Mouse (Mus musculus) forebrain, postnatal 0 days (tissue): ENCODE data around the gene Chrnb2. TPM values are rescaled to one million over a fixed set of nuclear protein-coding genes. Genes with fewer than 3 reads are reported as not detected.

Experiments used
- ATAC-seq: fragments of 200-750 bp; cut with Nextera tagmentation; 2 replicates; pipeline ENCODE4 v1.8.0; 2017; ENCODE audit warnings: mild to moderate bottlenecking, moderate library complexity
- DNase-seq: peaks from one replicate; pipeline ENCODE4 v3.0.0-alpha.2; 2015
- H3K27ac ChIP-seq: fragments of 300-500 bp; sonication (generic); 2 replicates; pipeline ENCODE4 v1.5.1; 2014; ENCODE audit warnings: low read depth, mild to moderate bottlenecking, antibody characterized with exemption, low read length, moderate library complexity, mixed read lengths
- H3K27me3 ChIP-seq: fragments of 300-500 bp; sonication (generic); 2 replicates; pipeline ENCODE4 v1.6.1; 2014; ENCODE audit warnings: mild to moderate bottlenecking, low read length, mixed read lengths; ENCODE audit not compliant: insufficient read depth
- H3K36me3 ChIP-seq: fragments of 300-500 bp; sonication (generic); 2 replicates; pipeline ENCODE4 v1.6.1; 2014; ENCODE audit warnings: mild to moderate bottlenecking, moderate library complexity; ENCODE audit not compliant: insufficient read depth
- H3K4me1 ChIP-seq: fragments of 300-500 bp; sonication (generic); 2 replicates; pipeline ENCODE4 v1.6.1; 2014; ENCODE audit warnings: antibody characterized with exemption; ENCODE audit not compliant: insufficient read depth
- H3K4me2 ChIP-seq: fragments of 300-500 bp; sonication (generic); 2 replicates; pipeline ENCODE4 v1.6.1; 2014; ENCODE audit warnings: low read depth, mild to moderate bottlenecking, moderate library complexity
- H3K4me3 ChIP-seq: fragments of 300-500 bp; sonication (generic); 2 replicates; pipeline ENCODE4 v1.5.1; 2014; ENCODE audit warnings: low read depth, low read length, mixed read lengths
- H3K9ac ChIP-seq: fragments of 300-500 bp; sonication (generic); 2 replicates; pipeline ENCODE4 v1.6.1; 2014; ENCODE audit warnings: mild to moderate bottlenecking
- H3K9me3 ChIP-seq: fragments of 300-500 bp; sonication (generic); 2 replicates; pipeline ENCODE4 v1.6.1; 2016; ENCODE audit warnings: low read length
- CTCF ChIP-seq: sonication (generic); IDR thresholded peaks from 2 replicates; pipeline ENCODE4 v1.5.1; 2016; ENCODE audit warnings: antibody characterized with exemption, control low read depth, low read depth
- WGBS: fragments of 180-500 bp; shearing (Covaris S2); extraction: QIAGEN DNeasy Blood & Tissue Kit; methylation state at CpG from one replicate; pipeline ENCODE4 v1.1.7; 2014; 5-methylcytosine and 5-hydroxymethylcytosine counted together
- polyA plus RNA-seq: library from polyadenylated mRNA; unstranded; fragments of >200 nt; fragmentation: Nextera tagmentation; extraction: Ambion mirVana; gene quantifications from 2 replicates; pipeline ENCODE4 v1.2.1, GENCODE M21; 2015
- total RNA-seq: library from RNA; depleted of rRNA; stranded (reverse); fragments of >200 nt; gene quantifications from 2 replicates; pipeline ENCODE4 v1.2.3, GENCODE M21; 2014; rRNA removed

Gene Chrnb2
- total and polyA plus RNA-seq, 2 experiments from 2014 or later: 17.3 to 41.9 TPM

DNA sequence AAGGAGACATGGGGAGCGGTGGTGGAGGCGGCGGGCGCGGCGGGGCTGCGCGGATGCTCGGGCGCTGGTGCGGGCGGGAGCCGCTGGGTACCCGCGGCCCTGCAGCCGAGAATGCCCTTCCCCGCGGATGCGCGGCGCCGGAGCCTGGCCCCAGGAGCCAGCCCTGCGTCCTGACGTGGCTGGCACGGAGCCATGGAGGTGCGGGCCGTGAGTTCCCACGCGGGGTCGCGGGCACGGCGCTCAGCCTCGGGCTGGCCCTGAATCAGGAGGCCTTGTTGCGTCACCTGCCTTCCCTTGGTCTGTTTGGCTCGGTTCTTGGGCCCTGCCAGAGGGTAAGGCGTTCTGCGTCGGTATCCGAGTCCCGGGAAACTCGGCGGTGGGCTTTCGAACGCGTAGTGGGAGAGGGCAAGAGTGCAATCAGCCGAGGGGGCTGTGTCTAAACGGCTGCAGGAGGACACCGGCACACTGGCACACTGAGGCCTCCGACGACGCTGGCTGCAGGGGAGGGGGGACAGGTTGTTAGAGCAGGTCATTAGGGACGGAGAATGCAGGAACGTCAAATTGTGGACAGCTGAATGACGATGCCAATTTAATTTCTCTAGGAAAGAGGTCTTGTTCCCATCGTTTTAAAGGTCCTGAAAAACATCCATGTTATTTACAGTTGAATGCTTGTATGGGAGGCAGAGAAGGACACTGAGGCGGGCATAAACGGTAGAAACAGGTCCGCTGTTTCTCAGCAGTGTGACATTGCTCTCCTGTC lies 49.0 kb downstream of the Chrnb2 start:
- H3K4me1 ChIP-seq: 0 out of 2 replicates have a peak, but pooled peaks cover 3% of the 10 kb centered on the region
- ATAC-seq (peak; percentile 64), DNase-seq (peak; percentile 67)
- 3% methylated on average over 58 of the region's 59 CpGs for WGBS
- no peaks in the 10 kb centered on the region for H3K36me3 ChIP-seq
- no peaks in the 10 kb centered on the region for H3K9me3 ChIP-seq
- H3K27ac ChIP-seq: peak overlapping the region; percentile 97
- peak overlapping the region; percentile 95 for H3K9ac ChIP-seq
- H3K4me3 ChIP-seq: peak overlapping the region; percentile 93
- TF ChIP-seq CTCF: no peak
- no peaks in the 10 kb centered on the region for H3K27me3 ChIP-seq
- H3K4me2 ChIP-seq: peak overlapping the region; percentile 84

GRCm38 (mm10) chr3:89714359-89715206 lies 49.8 kb downstream of the Chrnb2 start, which contains the start of gene Adar:
Gene Adar, plus strand, starts transcription at chr3:89715022.
- TF ChIP-seq CTCF: peak; percentile 75
- peak within 1 kb of the TSS; percentile 84 for H3K4me2 ChIP-seq
- H3K36me3 ChIP-seq: no peaks in the 10 kb centered on the region
- peak within 1 kb of the TSS; percentile 95 for H3K9ac ChIP-seq
- H3K9me3 ChIP-seq: no peaks in the 10 kb centered on the region
- peak within 1 kb of the TSS; percentile 97 for H3K27ac ChIP-seq
- 5% methylated on average over 23 of the region's 28 CpGs for WGBS
- H3K27me3 ChIP-seq: no peaks in the 10 kb centered on the region
- ATAC-seq: peak; percentile 94
- H3K4me1 ChIP-seq: 0 out of 2 replicates have a peak, but pooled peaks cover 3% of the 10 kb centered on the region
- peak within 1 kb of the TSS; percentile 93 for H3K4me3 ChIP-seq
- peak; percentile 93 for DNase-seq

DNA sequence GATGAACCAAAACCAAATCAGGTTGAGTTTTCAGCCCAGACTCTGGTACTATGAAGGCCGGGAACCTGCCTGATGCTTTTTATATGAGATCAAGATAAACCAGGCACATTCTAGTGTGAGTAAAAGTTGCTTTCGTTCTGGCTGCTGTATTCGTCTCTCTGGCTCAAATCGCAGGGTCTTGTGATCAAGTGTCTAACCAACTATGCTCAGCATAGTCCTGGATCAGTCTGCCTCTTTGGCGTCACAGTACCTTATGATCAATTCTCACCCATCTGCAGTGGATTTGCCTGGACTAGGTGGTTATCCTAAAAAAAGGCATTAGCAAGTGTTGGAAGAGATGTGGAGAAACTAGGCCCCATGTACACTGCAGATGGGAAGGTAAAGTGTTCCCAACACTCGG lies 60.4 kb downstream of the Chrnb2 start:
- Histone ChIP-seq H3K27ac (no peak overlapping the region; the same call in 1 of the 2 replicates), H3K4me3 (no peak overlapping the region), H3K4me2 (no peak overlapping the region), H3K9ac (no peak overlapping the region), H3K36me3 (no peaks in the 10 kb centered on the region), H3K4me1 (no peaks in the 10 kb centered on the region), H3K9me3 (no peaks in the 10 kb centered on the region), H3K27me3 (no peaks in the 10 kb centered on the region)
- TF ChIP-seq CTCF: no peak
- peak; percentile 55 for ATAC-seq
- WGBS: 73% methylated on average over 6 of the region's 6 CpGs
- DNase-seq: peak; percentile 35

GRCm38 (mm10) chr3:89703596-89703995 lies 60.8 kb downstream of the Chrnb2 start:
- Histone ChIP-seq H3K9me3 (no peaks in the 10 kb centered on the region), H3K9ac (no peak overlapping the region), H3K4me2 (no peak overlapping the region), H3K27ac (no peak overlapping the region), H3K4me1 (no peaks in the 10 kb centered on the region), H3K27me3 (no peaks in the 10 kb centered on the region), H3K4me3 (no peak overlapping the region), H3K36me3 (no peaks in the 10 kb centered on the region)
- peak; percentile 50 for ATAC-seq
- 41% methylated on average over 3 of the region's 3 CpGs for WGBS
- no peak for TF ChIP-seq CTCF
- no peak for DNase-seq

DNA sequence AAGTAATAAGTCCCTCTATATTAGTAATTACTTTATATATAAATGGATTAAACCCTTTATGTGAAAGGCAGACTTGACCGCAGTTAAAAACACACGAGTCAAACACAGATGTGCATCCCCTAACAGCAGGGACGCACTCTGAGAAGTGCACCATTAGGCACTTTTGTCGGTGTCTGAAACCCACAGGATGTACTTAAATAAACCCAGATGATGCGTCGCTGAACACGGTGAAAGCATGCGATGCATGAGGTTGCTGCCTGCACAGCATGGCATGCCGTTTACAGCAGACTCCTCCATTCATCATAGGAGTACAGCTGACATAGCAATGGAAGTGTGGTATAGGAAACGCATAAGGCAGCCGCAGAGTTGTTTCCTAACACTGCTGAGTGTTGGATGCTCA lies 64.0 kb downstream of the Chrnb2 start:
- Histone ChIP-seq H3K36me3 (no peaks in the 10 kb centered on the region), H3K9ac (no peak overlapping the region), H3K9me3 (no peaks in the 10 kb centered on the region), H3K4me2 (no peak overlapping the region), H3K27ac (no peak overlapping the region), H3K4me3 (no peak overlapping the region), H3K4me1 (no peaks in the 10 kb centered on the region), H3K27me3 (no peaks in the 10 kb centered on the region)
- no peak for TF ChIP-seq CTCF
- WGBS: 71% methylated on average over 11 of the region's 11 CpGs
- DNase-seq (no peak), ATAC-seq (no peak)

- H3K9me3 ChIP-seq: no peaks in the 10 kb centered on the region
- WGBS: 100% methylated on average over 1 of the region's 1 CpGs
- no peaks in the 10 kb centered on the region for H3K36me3 ChIP-seq
- H3K4me1 ChIP-seq: no peaks in the 10 kb centered on the region
- ATAC-seq (no peak), DNase-seq (no peak)
- no peak for TF ChIP-seq CTCF
- no peaks in the 10 kb centered on the region for H3K27me3 ChIP-seq
- H3K4me3 ChIP-seq: no peak overlapping the region
- H3K9ac ChIP-seq: no peak overlapping the region
- no peak overlapping the region for H3K4me2 ChIP-seq
- H3K27ac ChIP-seq: no peak overlapping the region
Measured at GRCm38 (mm10) chr3:89698958-89699357, 65.5 kb downstream of the Chrnb2 start.

Other genes starting within 250 kb of the Chrnb2 start
- 11.5 and 13.6 TPM in 2 replicates for gene Kcnn3, start 244.5 kb downstream of the Chrnb2 start, total RNA-seq
- 3.0 and 5.1 TPM in 2 replicates for gene Kcnn3, start 244.5 kb downstream of the Chrnb2 start, polyA plus RNA-seq
- 62.4 and 78.2 TPM in 2 replicates for gene Adar, start 49.6 kb downstream of the Chrnb2 start, total RNA-seq
- 14.0 and 18.5 TPM in 2 replicates for gene Adar, start 49.6 kb downstream of the Chrnb2 start, polyA plus RNA-seq
- 68.9 and 71.9 TPM in 2 replicates for gene Ube2q1, start 9.0 kb upstream of the Chrnb2 start, total RNA-seq
- 9.5 and 9.9 TPM in 2 replicates for gene Ube2q1, start 9.0 kb upstream of the Chrnb2 start, polyA plus RNA-seq
- 1.8 and 2.1 TPM in 2 replicates for gene She, start 66.7 kb upstream of the Chrnb2 start, total RNA-seq
- 0.65 and 0.86 TPM in 2 replicates for gene She, start 66.7 kb upstream of the Chrnb2 start, polyA plus RNA-seq
- 1.1 and 1.7 TPM in 2 replicates for gene Il6ra, start 148.6 kb upstream of the Chrnb2 start, total RNA-seq
- 1.6 and 1.7 TPM in 2 replicates for gene Il6ra, start 148.6 kb upstream of the Chrnb2 start, polyA plus RNA-seq
- gene Atp8b2, start 198.9 kb upstream of the Chrnb2 start, total RNA-seq: 54.7 and 77.9 TPM in 2 replicates
- 4.8 and 6.2 TPM in 2 replicates for gene Atp8b2, start 198.9 kb upstream of the Chrnb2 start, polyA plus RNA-seq
- 43.9 and 59.8 TPM in 2 replicates for gene Hax1, start 234.1 kb upstream of the Chrnb2 start, total RNA-seq
- gene Hax1, start 234.1 kb upstream of the Chrnb2 start, polyA plus RNA-seq: 73.4 and 78.2 TPM in 2 replicates